Mouse (Mus musculus): ENCODE measurements around the gene Stpg4.

DNA sequence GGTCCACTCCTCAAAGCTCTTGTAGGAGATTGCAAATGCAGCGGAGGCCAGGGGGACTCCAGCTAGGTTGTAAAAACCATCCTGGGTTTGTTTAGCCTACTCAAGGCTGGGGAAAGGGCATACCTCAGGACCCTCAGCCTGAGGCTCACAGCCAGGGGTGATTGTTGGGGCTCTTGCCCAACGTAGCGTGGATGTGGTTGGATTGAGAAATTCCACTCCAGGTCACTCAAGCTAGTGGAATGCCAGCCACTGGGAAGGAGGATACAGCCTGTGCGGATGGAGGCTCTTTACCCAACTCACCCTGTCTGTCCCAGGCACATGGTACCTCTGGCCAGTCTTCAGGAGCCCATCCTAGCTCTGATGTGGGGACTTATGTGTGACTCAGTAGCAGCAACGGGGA, 71.3 kb downstream of the Stpg4 start:
- TF ChIP-seq POLR2A (IDR thresholded peaks at IDR 0.05; ENCODE audit: low read depth, low read length) (no peak), CTCF (IDR thresholded peaks at IDR 0.05; ENCODE audit: borderline replicate concordance, insufficient read depth, low read length) (no peak)
